Mouse (Mus musculus): ENCODE results near the gene Runx1. TPM values are rescaled to one million over a fixed set of nuclear protein-coding genes. Genes with fewer than 3 reads are reported as not detected.

Gene Runx1
- total RNA-seq, 1 experiment from 2014 or later: 47.3 TPM

GRCm38 (mm10) chr16:92697737-92698611 is 128.0 kb downstream of the Runx1 start:
- ATAC-seq (replicated peaks in 1 of 2; ENCODE audit: insufficient read depth in 1 of 2, low FRiP score in 2 of 2, low TSS enrichment in 1 of 2, low read depth in 1 of 2, poor library complexity in 2 of 2, severe bottlenecking in 2 of 2): peak in 1 of 2 experiments; percentile 22; a peak in 3 of 4 replicates

GRCm38 (mm10) chr16:92697227-92697736 is 128.7 kb downstream of the Runx1 start:
- ATAC-seq (replicated peaks in 1 of 2; ENCODE audit: insufficient read depth in 1 of 2, low FRiP score in 2 of 2, low TSS enrichment in 1 of 2, low read depth in 1 of 2, poor library complexity in 2 of 2, severe bottlenecking in 2 of 2): peak; percentile 34 to 40

- peak; percentile 29 to 40; a peak in 3 of 4 replicates for ATAC-seq (replicated peaks in 1 of 2; ENCODE audit: insufficient read depth in 1 of 2, low FRiP score in 2 of 2, low TSS enrichment in 1 of 2, low read depth in 1 of 2, poor library complexity in 2 of 2, severe bottlenecking in 2 of 2)
Measured at GRCm38 (mm10) chr16:92696411-92697015, 129.4 kb downstream of the Runx1 start.

GRCm38 (mm10) chr16:92695981-92696380 is 130.0 kb downstream of the Runx1 start:
- no peak for ATAC-seq (replicated peaks in 1 of 2; ENCODE audit: insufficient read depth in 1 of 2, low FRiP score in 2 of 2, low TSS enrichment in 1 of 2, low read depth in 1 of 2, poor library complexity in 2 of 2, severe bottlenecking in 2 of 2)

- ATAC-seq (replicated peaks in 1 of 2; ENCODE audit: insufficient read depth in 1 of 2, low FRiP score in 2 of 2, low TSS enrichment in 1 of 2, low read depth in 1 of 2, poor library complexity in 2 of 2, severe bottlenecking in 2 of 2): no peak
Measured at GRCm38 (mm10) chr16:92695200-92695921, 130.6 kb downstream of the Runx1 start.

- ATAC-seq (replicated peaks in 1 of 2; ENCODE audit: insufficient read depth in 1 of 2, low FRiP score in 2 of 2, low TSS enrichment in 1 of 2, low read depth in 1 of 2, poor library complexity in 2 of 2, severe bottlenecking in 2 of 2): no peak
Measured at GRCm38 (mm10) chr16:92694496-92695106, 131.3 kb downstream of the Runx1 start.

- ATAC-seq (replicated peaks in 1 of 2; ENCODE audit: insufficient read depth in 1 of 2, low FRiP score in 2 of 2, low TSS enrichment in 1 of 2, low read depth in 1 of 2, poor library complexity in 2 of 2, severe bottlenecking in 2 of 2): no peak
Measured at GRCm38 (mm10) chr16:92690759-92691158, 135.2 kb downstream of the Runx1 start.

- no peak for ATAC-seq (replicated peaks in 1 of 2; ENCODE audit: insufficient read depth in 1 of 2, low FRiP score in 2 of 2, low TSS enrichment in 1 of 2, low read depth in 1 of 2, poor library complexity in 2 of 2, severe bottlenecking in 2 of 2)
Measured at GRCm38 (mm10) chr16:92688941-92689340, 137.0 kb downstream of the Runx1 start.

- no peak for ATAC-seq (replicated peaks in 1 of 2; ENCODE audit: insufficient read depth in 1 of 2, low FRiP score in 2 of 2, low TSS enrichment in 1 of 2, low read depth in 1 of 2, poor library complexity in 2 of 2, severe bottlenecking in 2 of 2)
Measured at GRCm38 (mm10) chr16:92686978-92687377, 139.0 kb downstream of the Runx1 start.

GRCm38 (mm10) chr16:92685766-92686315 is 140.1 kb downstream of the Runx1 start:
- no peak for ATAC-seq (replicated peaks in 1 of 2; ENCODE audit: insufficient read depth in 1 of 2, low FRiP score in 2 of 2, low TSS enrichment in 1 of 2, low read depth in 1 of 2, poor library complexity in 2 of 2, severe bottlenecking in 2 of 2)

GRCm38 (mm10) chr16:92684423-92685211 is 141.3 kb downstream of the Runx1 start:
- ATAC-seq (replicated peaks in 1 of 2; ENCODE audit: insufficient read depth in 1 of 2, low FRiP score in 2 of 2, low TSS enrichment in 1 of 2, low read depth in 1 of 2, poor library complexity in 2 of 2, severe bottlenecking in 2 of 2): no peak

- no peak for ATAC-seq (replicated peaks in 1 of 2; ENCODE audit: insufficient read depth in 1 of 2, low FRiP score in 2 of 2, low TSS enrichment in 1 of 2, low read depth in 1 of 2, poor library complexity in 2 of 2, severe bottlenecking in 2 of 2)
Measured at GRCm38 (mm10) chr16:92676630-92677029, 149.3 kb downstream of the Runx1 start.

GRCm38 (mm10) chr16:92675677-92676076 is 150.3 kb downstream of the Runx1 start:
- no peak for ATAC-seq (replicated peaks in 1 of 2; ENCODE audit: insufficient read depth in 1 of 2, low FRiP score in 2 of 2, low TSS enrichment in 1 of 2, low read depth in 1 of 2, poor library complexity in 2 of 2, severe bottlenecking in 2 of 2)

- ATAC-seq (replicated peaks in 1 of 2; ENCODE audit: insufficient read depth in 1 of 2, low FRiP score in 2 of 2, low TSS enrichment in 1 of 2, low read depth in 1 of 2, poor library complexity in 2 of 2, severe bottlenecking in 2 of 2): no peak
Measured at GRCm38 (mm10) chr16:92674916-92675450, 151.0 kb downstream of the Runx1 start.

- no peak for ATAC-seq (replicated peaks in 1 of 2; ENCODE audit: insufficient read depth in 1 of 2, low FRiP score in 2 of 2, low TSS enrichment in 1 of 2, low read depth in 1 of 2, poor library complexity in 2 of 2, severe bottlenecking in 2 of 2)
Measured at GRCm38 (mm10) chr16:92674121-92674816, 151.7 kb downstream of the Runx1 start.

- ATAC-seq (replicated peaks in 1 of 2; ENCODE audit: insufficient read depth in 1 of 2, low FRiP score in 2 of 2, low TSS enrichment in 1 of 2, low read depth in 1 of 2, poor library complexity in 2 of 2, severe bottlenecking in 2 of 2): no peak
Measured at GRCm38 (mm10) chr16:92668807-92669206, 157.1 kb downstream of the Runx1 start.

Measured in hematopoietic stem cell, adult 5-6 weeks (primary cell).